Mouse (Mus musculus): ENCODE measurements around the gene Disc1.

- TF ChIP-seq CTCF (IDR thresholded peaks at IDR 0.05; ENCODE audit: borderline replicate concordance, extremely low read depth, insufficient read depth, insufficient read length), result no peak
- no peak for TF ChIP-seq POLR2A (IDR thresholded peaks at IDR 0.05; ENCODE audit: borderline replicate concordance, extremely low read depth, insufficient read depth, insufficient read length, poor library complexity, severe bottlenecking)
Measured at GRCm38 (mm10) chr8:125277071-125277682, 223.2 kb downstream of the Disc1 start.
